Mouse (Mus musculus): Measurements from ENCODE around the gene Prkd2.
A peak's percentile ranks its signal among the peaks of the same experiment; 100 is the strongest.

Prkd2 gene

DNA sequence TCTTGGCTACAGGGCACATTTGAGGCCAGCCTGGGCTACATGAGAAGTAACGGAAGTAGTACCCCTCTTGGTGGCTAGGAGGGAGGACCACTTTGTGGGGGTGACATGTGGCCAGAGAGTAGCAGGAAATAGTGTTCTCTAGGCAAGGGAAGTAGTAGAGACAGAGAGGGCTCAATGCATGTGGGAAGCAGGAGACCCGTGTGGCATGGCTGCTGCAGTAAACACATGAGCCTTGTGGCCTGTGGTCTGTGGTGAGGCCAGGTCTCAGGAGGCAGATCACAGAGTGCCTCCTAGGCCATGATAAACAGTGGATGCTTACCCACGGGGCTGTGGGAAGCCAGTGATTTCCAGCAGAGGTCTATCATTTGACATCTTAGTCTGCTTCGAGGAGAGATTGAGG is 15.4 kb upstream of the Prkd2 start:
- peak; percentile 68 for DNase-seq (ENCODE audit: low read depth)

DNA sequence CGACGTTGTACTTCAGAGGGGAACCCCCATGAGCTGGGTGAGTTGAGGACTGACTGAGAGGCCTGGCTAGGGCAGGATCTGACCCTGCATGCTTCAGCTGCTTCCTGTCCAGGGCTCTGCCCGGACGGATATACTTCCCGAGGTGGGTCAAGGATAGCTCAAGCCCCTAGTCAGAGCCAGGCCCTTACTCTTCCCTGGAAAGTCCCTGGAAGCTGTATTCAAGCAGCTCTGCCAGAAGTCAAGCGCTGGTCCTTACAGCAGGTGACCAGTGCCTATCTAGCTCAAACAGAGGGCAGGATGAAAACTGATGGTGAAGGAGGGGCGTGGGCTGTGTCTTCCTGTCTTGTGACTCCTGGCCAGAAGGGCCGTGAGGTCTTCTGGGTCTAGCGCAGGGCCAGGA is 12.3 kb upstream of the Prkd2 start:
- no peak for DNase-seq (ENCODE audit: low read depth)

DNA sequence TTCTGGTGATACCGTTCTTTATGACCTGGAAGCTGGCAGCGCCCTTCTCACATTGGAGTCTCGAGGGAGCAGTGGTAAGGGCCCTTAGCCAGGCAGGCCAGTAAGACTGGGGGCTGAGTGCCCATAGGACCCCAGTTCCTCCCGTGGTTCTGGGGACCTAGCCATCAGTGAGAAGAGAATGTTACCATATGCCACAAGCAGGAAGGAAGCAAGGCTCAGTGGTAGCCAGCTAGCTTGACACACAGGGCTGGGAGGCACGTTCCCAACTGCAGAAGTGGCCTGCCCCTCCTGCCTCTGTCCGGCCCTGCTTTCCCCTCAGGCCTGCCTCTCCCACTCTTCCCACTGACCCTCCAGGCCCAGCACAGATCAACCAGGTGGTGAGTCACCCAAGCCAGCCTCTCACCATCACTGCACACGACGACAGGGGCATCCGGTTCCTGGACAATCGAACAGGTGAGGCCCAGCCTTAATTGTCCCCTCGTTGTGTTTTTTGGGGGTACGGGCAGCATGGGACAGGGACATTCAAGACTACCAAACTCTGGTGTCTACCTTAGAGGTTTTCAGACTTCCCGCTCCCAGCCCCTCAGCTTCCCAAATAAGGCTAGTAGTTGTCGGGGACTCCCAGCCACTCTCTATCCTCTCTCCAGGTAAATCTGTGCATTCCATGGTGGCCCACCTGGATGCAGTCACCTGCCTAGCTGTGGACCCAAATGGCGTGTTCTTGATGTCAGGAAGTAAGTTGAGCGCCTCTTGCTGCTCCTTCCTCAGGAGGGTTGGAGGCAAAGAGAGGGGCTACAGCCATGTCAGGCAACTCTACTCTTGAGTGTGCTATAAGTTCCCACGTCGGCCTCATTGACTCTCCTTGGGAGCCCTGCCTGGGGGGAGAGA is 4.5 kb upstream of the Prkd2 start:
- DNase-seq (ENCODE audit: low read depth), result no peak

DNA sequence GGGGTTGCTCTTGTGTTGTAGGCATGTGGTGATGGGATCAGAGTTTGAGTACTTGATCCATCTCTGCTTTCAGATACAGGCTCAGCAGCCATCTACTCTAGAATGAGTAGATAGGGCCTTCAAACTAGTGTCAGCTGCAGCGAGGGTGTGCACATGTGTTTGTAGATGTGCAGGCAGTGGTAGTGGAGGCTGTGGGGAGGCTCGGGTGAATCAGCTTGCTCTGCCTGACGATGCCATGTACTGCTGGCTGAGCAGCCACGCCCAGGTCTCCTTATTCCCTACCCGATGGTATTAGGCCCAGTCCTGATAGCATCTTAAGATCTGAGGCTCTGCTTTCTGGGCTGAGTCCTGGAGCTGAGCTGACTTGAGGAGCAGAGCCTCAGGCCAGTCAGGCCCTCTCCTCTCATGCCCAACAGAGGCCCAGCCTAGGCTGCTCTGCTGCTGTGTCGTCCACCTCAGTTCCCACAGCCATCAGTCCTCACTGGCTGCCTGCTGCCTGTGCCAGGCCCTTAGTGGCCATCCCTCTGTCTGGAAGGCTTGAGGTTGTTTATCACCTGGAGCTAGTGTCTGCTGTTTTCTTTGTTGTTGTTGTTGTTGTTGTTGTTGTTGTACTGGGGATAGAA is 3.8 kb upstream of the Prkd2 start:
- DNase-seq (ENCODE audit: low read depth), result no peak

DNA sequence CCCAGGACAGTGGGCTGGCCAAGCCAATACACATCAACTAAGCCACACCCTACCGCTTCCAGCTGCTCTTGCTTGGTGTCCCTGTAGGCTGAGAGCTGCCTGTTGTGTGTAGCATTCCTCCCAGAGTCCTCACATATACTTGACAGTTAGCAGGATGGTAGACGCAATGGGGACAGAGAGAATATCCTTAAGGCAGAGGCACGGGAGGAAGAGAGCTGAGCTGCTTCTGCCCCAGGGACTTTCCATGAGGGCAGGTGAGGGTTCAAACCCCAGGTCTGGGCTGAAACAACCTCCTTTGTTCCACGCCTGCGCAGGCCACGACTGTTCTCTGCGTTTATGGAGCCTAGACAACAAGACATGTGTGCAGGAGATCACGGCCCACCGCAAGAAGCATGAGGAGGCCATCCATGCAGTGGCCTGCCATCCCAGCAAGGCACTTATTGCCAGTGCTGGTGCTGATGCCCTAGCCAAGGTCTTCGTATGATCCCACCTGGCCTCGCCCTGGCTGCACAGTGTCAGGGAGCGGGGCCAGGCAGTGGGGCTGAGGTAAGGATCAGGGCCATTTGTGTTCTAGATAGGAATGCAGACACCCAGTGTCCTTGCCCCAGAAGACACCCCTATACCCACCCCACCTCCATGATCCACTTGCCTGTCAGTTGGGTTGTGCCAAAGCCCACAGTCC is 3.1 kb upstream of the Prkd2 start:
- DNase-seq (ENCODE audit: low read depth), result no peak

DNA sequence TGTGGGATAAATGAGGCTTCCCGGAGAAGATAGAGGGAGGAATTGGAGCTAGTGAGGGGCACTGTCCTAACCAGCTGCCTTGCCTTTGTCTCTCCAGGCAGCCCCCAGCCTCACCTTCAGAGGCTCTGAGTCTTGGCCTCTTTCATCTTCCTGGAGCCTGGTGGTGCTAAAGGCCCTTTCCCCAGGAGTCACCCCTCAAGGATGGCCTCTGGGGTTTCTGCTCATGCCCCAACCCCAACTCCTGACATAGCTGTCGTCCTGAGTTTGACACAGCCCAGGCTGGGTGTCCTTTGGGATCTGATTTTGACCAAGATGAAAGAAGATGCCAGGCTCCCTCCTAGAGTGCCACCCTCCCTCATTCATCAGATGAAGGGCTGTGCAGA is 2.6 kb upstream of the Prkd2 start:
- no peak for DNase-seq (ENCODE audit: low read depth)

DNA sequence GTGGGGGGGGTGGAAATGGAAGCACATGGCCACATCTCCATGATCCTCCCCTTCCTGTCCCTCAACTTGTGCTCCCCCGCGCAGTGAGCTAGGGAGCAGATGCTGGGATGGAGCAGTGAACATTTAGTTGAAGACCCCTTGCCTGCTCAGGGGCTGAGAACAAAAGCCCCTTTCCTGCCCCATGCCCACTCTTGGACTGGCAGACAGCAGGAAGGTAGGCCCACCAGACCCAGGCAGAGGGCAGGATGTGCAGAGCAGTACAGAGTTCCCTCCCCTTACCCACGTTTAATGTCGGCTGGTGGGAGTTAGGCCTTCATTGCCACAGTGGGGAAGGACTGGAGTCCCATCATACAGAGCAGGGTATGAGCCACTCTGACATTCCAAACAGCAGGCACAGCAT is 1.6 kb upstream of the Prkd2 start:
- DNase-seq (ENCODE audit: low read depth), result no peak

DNA sequence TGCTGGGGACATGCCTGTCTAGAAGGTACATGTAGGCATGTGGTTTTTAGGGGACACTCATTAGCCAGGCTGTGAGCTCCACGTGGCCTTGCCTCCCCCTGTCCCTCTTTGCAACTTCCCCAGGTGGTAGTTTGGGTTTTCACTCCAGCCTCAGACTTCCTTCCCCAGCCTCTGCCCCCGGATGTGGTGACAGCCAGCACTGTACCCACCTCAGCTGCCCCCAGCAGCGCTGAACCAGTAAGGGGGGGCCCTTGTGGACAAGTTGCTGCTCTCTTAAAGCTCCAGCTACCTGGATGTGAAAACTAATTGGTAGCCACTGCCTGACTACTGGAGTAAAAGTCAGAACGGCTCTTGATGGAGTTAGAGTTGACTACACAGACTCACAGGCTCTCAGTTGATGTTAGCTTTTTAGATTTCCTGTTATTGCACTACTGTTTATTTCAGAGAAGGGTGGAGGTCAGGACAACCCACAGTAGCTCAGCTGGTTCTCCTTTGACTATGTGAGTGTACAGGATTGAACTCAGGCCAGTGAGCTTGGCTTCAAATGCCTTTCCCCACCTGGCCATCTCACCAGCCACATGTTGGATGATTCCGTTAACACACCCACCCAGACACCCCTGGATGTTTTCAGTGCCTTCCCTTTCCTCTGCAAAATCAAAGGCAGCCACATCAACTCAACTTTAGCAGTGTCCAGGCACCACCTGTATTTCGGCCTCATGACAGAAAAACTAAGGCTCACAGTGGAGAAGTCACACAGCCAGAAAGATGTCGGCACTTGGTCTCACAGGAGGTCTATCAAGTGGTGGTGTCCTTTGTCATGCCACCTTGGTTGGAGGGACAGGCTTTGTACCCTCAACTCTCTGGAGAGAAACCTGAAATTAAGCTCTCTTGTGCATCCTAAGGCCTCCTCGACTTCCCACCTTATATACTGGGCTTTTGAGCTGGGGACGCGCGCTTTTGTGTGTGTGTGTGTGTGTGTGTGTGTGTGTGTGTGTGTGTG is 841 bp upstream of the Prkd2 start:
- peak; percentile 77 for DNase-seq (ENCODE audit: low read depth)

DNA sequence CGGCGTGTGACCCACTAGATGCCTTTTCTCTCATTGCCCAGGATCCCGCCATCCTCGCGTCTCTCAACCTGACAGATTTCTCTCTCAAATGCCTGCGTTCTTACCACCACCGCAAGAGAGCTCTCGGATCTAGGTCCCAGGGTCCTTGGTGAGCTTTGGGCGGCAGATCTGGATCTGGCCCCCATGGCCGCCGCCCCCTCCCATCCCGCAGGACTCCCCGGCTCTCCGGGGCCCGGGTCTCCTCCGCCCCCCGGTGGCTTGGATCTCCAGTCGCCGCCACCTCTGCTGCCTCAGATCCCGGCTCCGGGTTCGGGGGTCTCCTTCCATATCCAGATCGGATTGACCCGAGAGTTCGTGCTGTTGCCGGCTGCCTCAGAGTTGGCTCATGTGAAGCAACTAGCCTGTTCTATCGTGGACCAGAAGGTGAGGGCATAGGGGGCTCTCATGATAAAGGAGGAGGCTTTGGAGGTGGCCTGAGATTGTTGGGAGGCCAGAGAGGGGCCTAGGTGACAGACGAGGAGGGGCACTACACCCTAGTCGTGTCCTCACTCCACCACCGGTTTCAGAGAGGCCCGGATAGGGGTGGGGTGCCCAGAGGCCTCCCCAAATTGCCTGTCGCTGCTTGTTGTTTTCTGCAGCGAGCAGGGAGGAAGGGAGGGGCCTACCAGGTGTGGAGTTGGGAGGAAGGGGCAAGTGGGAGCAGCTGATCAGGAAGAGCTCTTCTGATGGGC is 904 bp downstream of the Prkd2 start:
- peak; percentile 57 for DNase-seq (ENCODE audit: low read depth)

DNA sequence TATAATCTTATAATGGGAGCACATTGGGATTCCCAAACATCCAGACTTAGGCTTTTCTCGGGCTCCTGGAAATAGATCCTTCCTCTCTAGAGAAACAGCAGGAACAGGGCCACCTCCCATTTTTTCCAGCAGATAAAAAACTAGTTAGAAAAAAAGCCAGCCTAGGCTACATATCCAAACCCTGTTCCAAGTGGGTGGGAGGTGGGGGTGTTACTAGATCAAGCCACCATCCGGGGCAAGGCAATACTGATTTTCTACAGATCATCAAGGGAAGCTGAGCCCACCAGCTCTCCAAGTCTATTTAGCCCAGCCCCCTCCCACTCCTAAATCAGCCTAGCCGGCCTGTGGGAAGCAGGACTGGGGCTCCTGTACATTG is 2.0 kb downstream of the Prkd2 start:
- DNase-seq (ENCODE audit: low read depth), result no peak

DNA sequence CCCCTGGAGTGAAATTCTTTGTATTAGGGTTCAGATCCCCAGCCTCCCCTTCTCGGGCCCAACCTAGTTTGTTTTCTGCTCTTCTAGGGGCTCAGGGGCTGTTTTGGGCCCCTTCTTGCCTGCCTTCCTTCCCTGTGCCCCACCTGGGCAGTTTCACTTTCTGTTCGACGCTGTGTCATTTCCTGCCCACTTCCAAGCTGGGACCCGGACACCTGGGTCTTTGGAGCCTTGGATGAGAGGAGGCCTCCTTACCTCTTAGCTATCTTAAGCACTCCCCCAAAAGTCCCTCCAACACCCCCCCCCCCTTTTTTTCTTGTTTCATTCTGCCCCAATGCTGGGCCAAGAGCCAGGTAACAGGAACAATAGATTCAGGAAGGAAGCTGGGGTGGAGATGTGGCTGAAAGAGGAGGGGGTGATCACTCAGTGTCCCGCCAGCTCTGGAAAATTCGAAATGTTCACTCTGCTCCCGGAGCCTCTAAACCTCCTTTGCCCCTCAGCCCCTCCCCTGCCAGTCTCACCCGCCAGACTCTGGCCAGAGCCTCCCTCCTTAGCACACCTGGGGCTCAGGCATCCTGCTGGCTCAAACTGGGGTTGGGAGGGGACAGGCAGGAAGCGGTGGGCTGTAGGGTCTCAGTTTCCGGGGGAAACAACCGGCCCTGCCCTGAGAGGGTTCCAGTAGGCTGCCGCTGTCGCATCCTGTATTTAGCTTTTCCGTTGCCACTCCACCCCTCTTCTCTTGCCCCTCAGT is 2.5 kb downstream of the Prkd2 start:
- DNase-seq (ENCODE audit: low read depth), result peak; percentile 65

DNA sequence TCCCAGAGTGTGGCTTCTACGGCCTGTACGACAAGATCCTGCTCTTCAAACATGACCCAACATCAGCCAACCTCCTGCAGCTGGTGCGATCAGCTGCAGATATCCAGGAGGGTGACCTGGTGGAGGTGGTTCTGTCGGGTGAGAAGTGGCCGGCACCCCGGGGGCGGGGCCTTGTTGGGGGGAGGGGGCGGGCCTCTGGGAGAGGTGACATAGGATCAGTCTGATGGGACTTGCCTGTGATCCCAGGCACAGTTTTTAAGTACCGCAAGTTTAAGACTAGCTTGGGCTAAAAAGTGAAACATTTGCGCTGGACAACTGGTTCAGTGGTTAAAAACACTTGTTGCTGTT is 3.1 kb downstream of the Prkd2 start:
- DNase-seq (ENCODE audit: low read depth), result no peak

DNA sequence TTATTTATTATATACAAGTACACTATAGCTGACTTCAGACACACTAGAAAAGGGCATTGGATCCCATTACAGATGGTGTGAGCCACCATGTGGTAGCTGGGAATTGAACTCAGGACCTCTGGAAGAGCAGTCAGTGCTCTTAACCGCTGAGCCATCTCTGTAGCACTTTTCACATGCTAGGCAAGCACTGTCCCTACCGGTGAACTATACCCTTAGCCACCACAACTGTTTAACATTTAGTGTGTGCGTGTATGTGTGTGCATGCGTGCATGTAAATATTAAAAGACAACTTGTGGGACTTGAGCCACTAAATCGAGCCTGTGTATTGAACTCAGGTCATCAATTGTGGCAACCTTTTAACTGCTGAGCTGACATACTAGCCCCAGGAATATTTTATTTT is 4.1 kb downstream of the Prkd2 start:
- no peak for DNase-seq (ENCODE audit: low read depth)

DNA sequence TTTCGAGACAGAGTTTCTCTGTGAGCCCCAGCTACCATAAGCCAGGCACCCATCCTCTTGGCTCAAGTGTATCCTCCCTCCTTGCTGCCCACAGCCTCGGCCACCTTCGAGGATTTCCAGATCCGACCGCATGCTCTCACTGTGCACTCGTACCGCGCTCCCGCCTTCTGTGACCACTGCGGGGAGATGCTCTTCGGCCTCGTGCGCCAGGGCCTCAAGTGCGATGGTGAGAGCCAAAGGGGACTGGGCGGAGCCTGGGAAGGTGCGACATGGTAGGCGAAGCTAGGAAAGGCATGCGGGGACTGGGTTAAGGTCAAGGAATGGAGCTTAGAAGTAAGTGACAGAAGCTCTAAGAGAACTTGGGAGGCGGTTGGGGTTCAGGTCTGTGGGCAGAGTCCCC is 4.8 kb downstream of the Prkd2 start:
- DNase-seq (ENCODE audit: low read depth), result no peak

DNA sequence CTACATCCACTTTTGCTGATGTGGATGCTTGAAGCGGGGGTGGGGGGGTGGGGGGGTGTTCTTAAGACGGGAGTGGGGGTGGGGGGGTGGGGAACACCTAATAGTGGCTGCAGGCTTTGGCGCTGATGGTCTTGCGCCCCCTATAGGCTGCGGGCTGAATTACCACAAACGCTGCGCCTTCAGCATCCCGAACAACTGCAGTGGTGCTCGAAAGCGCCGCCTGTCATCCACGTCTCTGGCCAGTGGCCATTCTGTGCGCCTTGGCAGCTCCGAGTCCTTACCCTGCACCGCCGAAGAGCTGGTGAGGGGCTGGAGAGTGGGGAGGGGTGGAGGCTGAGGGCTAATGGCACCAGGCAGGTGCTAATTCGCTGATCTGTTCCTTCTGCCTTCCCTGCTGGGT is 5.9 kb downstream of the Prkd2 start:
- DNase-seq (ENCODE audit: low read depth), result peak; percentile 73

DNA sequence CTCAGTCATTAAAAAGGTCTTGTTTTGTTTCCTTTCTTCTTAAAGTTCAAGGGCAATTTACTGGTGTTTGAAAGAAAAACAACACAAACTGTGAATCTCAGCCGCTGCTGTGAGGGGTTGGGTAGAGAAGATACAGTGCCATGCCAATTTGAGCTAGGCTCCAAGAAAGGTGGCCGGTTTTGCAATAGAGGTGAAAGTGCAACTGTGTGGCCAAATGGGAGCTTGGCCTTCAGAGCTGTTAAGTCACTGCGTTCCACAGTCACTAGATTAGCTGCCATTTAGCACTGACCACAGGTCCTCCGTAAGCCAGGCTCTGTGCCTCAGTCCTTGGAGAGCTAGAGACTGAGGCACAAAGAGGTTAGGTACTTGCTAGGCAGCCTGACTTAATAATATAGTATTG is 8.9 kb downstream of the Prkd2 start:
- no peak for DNase-seq (ENCODE audit: low read depth)

DNA sequence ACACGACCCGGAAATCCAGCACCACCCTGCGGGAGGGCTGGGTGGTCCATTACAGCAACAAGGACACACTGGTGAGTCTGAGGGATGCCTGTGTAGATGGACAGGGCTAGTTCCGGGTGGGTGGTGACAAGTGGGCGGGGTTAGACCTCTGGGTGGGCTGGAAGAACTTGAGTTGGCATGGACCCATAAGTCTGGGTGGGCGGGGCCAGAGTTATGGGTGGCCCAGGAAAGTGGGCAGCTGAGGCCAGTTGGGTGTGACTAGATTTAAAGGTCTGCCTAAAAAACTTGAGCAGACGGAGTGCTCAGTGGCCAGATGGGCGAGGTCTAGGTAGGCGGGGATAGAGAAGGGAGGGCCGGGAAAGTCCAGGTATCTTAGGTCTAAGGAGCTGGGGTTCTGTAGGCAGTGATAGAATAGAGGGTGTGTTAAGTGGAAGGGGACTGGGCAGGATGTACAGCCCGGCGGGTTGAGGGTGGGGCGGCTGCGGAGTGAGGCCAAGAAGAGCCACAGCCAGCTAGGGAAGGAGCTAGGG is 10.7 kb downstream of the Prkd2 start:
- DNase-seq (ENCODE audit: low read depth), result no peak

DNA sequence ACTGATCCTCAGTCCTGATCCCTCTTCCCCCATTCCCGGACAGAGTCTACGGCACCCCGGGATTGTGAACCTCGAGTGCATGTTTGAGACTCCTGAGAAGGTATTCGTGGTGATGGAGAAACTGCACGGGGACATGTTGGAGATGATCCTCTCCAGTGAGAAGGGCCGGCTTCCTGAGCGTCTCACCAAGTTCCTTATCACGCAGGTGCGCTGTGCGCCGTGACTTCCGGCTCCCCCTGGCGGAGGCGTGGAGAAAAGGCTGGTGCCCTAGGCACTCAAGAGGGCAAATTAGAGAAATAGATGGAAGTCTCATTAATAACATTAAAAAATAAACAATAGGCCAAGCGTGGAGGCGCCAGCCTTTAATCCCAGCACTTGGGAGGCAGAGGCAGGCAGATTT is 15.6 kb downstream of the Prkd2 start:
- peak; percentile 77 for DNase-seq (ENCODE audit: low read depth)

DNA sequence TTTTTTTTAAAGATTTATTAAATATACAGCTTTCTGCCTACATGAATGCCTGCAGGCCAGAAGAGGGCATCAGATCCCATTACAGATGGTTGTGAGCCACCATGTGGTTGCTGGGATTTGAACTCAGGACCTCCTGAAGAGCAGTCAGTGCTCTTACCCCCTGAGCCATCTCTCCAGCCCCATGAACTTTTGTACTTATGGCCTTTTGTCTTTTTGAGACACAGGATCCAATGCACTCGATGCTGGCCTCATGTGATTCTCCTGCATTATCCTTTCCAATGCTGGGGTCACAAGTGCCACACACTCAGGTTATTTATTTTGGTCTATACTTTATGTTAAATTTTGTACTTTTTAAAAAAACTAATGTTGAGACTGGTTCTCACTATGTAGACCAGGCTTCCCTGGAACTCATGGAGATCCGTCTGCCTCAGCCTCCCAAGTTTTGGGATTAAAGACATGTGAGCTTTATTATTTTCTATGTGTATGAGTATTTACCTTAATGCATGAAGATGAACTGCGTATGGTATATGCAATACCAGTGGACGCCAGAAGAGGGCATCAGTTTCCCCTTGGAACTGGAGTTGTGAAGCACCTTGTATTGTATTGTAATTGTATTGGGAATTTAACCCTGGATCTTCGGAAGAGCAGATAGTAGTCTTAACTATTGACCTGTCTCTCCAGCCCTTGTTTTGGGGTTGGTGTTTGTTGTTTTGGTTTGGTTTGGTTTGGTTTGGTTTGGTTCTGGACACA is 17.4 kb downstream of the Prkd2 start:
- DNase-seq (ENCODE audit: low read depth), result peak; percentile 86

DNA sequence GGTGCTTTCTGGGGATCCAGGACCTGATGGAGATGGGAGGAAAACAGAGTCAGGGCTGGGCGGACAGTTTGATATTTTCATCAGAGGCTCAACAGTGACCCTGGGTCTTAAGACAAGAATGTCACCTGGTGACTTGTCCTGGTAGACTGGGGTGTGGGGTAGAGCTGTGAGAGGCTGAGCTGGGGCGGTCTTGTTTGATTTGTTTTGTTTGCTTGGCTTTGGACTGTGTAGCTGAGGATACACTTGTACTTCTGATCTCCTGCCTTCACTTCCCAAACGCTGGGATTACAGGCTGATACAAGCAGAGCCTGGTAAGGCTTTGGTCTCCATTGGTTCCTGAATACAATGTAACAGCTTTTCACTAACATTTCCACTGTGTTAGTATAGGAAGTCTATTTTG is 24.8 kb downstream of the Prkd2 start:
- DNase-seq (ENCODE audit: low read depth), result no peak
